Mouse (Mus musculus): ENCODE measurements around the gene Dnmt1. TPM values are rescaled to one million over a fixed set of nuclear protein-coding genes. Genes with fewer than 3 reads are reported as not detected.
A peak's percentile ranks its signal among the peaks of the same experiment; 100 is the strongest.
"Not testable (repeated sequence)": the region's sequence is repeated elsewhere in the genome, so short reads cannot be mapped to it uniquely, and the experiment has no call there.

The Dnmt1 gene
- 104 and 150 TPM in 2 replicates for polyA plus RNA-seq (2016; fragmentation: Nextera tagmentation; extraction: Ambion mirVana)

- 87% methylated on average over 2 of the region's 2 CpGs for whole genome bisulfite sequencing
- Histone ChIP-seq H3K4me3 (no peak within 1 kb of the TSS), H3K9me3 (no peaks in the 10 kb centered on the region), H3K36me3 (no peaks in the 10 kb centered on the region), H3K27ac (no peak within 1 kb of the TSS), H3K4me1 (replicated peaks) (no peaks in the 10 kb centered on the region), H3K27me3 (ENCODE audit: insufficient read depth, poor library complexity, severe bottlenecking) (no peaks in the 10 kb centered on the region)
- DNase-seq (ENCODE audit: low spot score): no peak
These were observed at the start of gene Dnmt1 for GRCm38 (mm10) chr9:20959430-20959938. Dnmt1 (minus strand) TSS chr9:20959888.

GRCm38 (mm10) chr9:21008007-21008406 lies 48.3 kb upstream of the Dnmt1 start:
- Histone ChIP-seq H3K4me3 (no peak overlapping the region), H3K27ac (no peak overlapping the region), H3K4me1 (replicated peaks) (peaks cover 7% of the 10 kb centered on the region), H3K27me3 (ENCODE audit: insufficient read depth, poor library complexity, severe bottlenecking) (peaks cover 12% of the 10 kb centered on the region), H3K9me3 (no peaks in the 10 kb centered on the region), H3K36me3 (peaks cover 47% of the 10 kb centered on the region)
- no peak for DNase-seq (ENCODE audit: low spot score)
- 86% methylated on average over 7 of the region's 7 CpGs for WGBS

- Histone ChIP-seq H3K9me3 (no peaks in the 10 kb centered on the region), H3K27me3 (ENCODE audit: insufficient read depth, poor library complexity, severe bottlenecking) (peaks cover 8% of the 10 kb centered on the region), H3K36me3 (peaks cover 47% of the 10 kb centered on the region), H3K4me3 (no peak overlapping the region), H3K4me1 (replicated peaks) (peaks cover 7% of the 10 kb centered on the region), H3K27ac (no peak overlapping the region)
- DNase-seq (ENCODE audit: low spot score): no peak
- WGBS: 93% methylated on average over 10 of the region's 10 CpGs
These were observed 47.7 kb upstream of the Dnmt1 start for GRCm38 (mm10) chr9:21007313-21007952.

- Histone ChIP-seq H3K27ac (peak within 1 kb of the TSS; percentile 85), H3K27me3 (ENCODE audit: insufficient read depth, poor library complexity, severe bottlenecking) (no peaks in the 10 kb centered on the region), H3K4me3 (peak within 1 kb of the TSS; percentile 68), H3K9me3 (no peaks in the 10 kb centered on the region), H3K36me3 (peaks cover 33% of the 10 kb centered on the region), H3K4me1 (replicated peaks) (peaks cover 11% of the 10 kb centered on the region)
- WGBS: under 1% methylated on average over 72 of the region's 72 CpGs
- peak; percentile 93 for DNase-seq (ENCODE audit: low spot score)
These were observed 43.2 kb upstream of the Dnmt1 start, which contains the start of gene Mrpl4 for GRCm38 (mm10) chr9:21002627-21003551. Mrpl4 (plus strand) TSS chr9:21002738.

GRCm38 (mm10) chr9:21002270-21002626 lies 42.6 kb upstream of the Dnmt1 start:
- 15% methylated on average over 7 of the region's 7 CpGs for WGBS
- no peak for DNase-seq (ENCODE audit: low spot score)
- no peaks in the 10 kb centered on the region for H3K27me3 ChIP-seq (ENCODE audit: insufficient read depth, poor library complexity, severe bottlenecking)
- peaks cover 11% of the 10 kb centered on the region for H3K4me1 ChIP-seq (replicated peaks)
- no peaks in the 10 kb centered on the region for H3K9me3 ChIP-seq
- H3K36me3 ChIP-seq: peaks cover 27% of the 10 kb centered on the region
- peak overlapping the region; percentile 68 for H3K4me3 ChIP-seq
- peak overlapping the region; percentile 85 for H3K27ac ChIP-seq

- 74% methylated on average over 6 of the region's 6 CpGs for WGBS
These were observed 42.0 kb upstream of the Dnmt1 start for GRCm38 (mm10) chr9:21001651-21002200.

GRCm38 (mm10) chr9:21000811-21001210 lies 41.1 kb upstream of the Dnmt1 start:
- Histone ChIP-seq H3K4me3 (no peak overlapping the region), H3K27ac (no peak overlapping the region), H3K36me3 (peaks cover 13% of the 10 kb centered on the region), H3K9me3 (no peaks in the 10 kb centered on the region), H3K27me3 (ENCODE audit: insufficient read depth, poor library complexity, severe bottlenecking) (no peaks in the 10 kb centered on the region), H3K4me1 (replicated peaks) (peaks cover 11% of the 10 kb centered on the region)
- no peak for DNase-seq (ENCODE audit: low spot score)

More at GRCm38 (mm10) chr9:21001651-21002200, 42.0 kb upstream of the Dnmt1 start:
- no peaks in the 10 kb centered on the region for H3K27me3 ChIP-seq (ENCODE audit: insufficient read depth, poor library complexity, severe bottlenecking)
- H3K4me3 ChIP-seq: no peak overlapping the region
- peaks cover 11% of the 10 kb centered on the region for H3K4me1 ChIP-seq (replicated peaks)
- H3K27ac ChIP-seq: no peak overlapping the region
- DNase-seq (ENCODE audit: low spot score): no peak
- H3K36me3 ChIP-seq: peaks cover 21% of the 10 kb centered on the region
- no peaks in the 10 kb centered on the region for H3K9me3 ChIP-seq

GRCm38 (mm10) chr9:20998337-20998736 lies 38.6 kb upstream of the Dnmt1 start:
- not testable (repeated sequence) for H3K4me1 ChIP-seq (replicated peaks); H3K27ac ChIP-seq; DNase-seq (ENCODE audit: low spot score); H3K27me3 ChIP-seq (ENCODE audit: insufficient read depth, poor library complexity, severe bottlenecking); H3K9me3 ChIP-seq; H3K4me3 ChIP-seq; H3K36me3 ChIP-seq
- WGBS: 84% methylated on average over 1 of the region's 1 CpGs

GRCm38 (mm10) chr9:20997065-20997464 lies 37.4 kb upstream of the Dnmt1 start:
- Histone ChIP-seq H3K36me3 (no peaks in the 10 kb centered on the region), H3K4me1 (replicated peaks) (no peaks in the 10 kb centered on the region), H3K27ac (no peak overlapping the region), H3K9me3 (no peaks in the 10 kb centered on the region), H3K4me3 (no peak overlapping the region), H3K27me3 (ENCODE audit: insufficient read depth, poor library complexity, severe bottlenecking) (no peaks in the 10 kb centered on the region)
- 89% methylated on average over 8 of the region's 8 CpGs for WGBS
- no peak for DNase-seq (ENCODE audit: low spot score)

- Histone ChIP-seq H3K27me3 (ENCODE audit: insufficient read depth, poor library complexity, severe bottlenecking) (no peaks in the 10 kb centered on the region), H3K27ac (no peak overlapping the region), H3K4me3 (no peak overlapping the region), H3K9me3 (no peaks in the 10 kb centered on the region), H3K36me3 (no peaks in the 10 kb centered on the region), H3K4me1 (replicated peaks) (peaks cover 9% of the 10 kb centered on the region)
- WGBS: 75% methylated on average over 3 of the region's 3 CpGs
- no peak for DNase-seq (ENCODE audit: low spot score)
These were observed 35.4 kb upstream of the Dnmt1 start for GRCm38 (mm10) chr9:20995069-20995468.

GRCm38 (mm10) chr9:20993165-20993898 lies 33.6 kb upstream of the Dnmt1 start:
- Histone ChIP-seq H3K9me3 (no peaks in the 10 kb centered on the region), H3K36me3 (no peaks in the 10 kb centered on the region), H3K27me3 (ENCODE audit: insufficient read depth, poor library complexity, severe bottlenecking) (0 out of 2 replicates have a peak, but pooled peaks cover 5% of the 10 kb centered on the region), H3K4me1 (replicated peaks) (peaks cover 9% of the 10 kb centered on the region), H3K27ac (no peak overlapping the region), H3K4me3 (no peak overlapping the region)
- no peak for DNase-seq (ENCODE audit: low spot score)
- WGBS: 58% methylated on average over 5 of the region's 5 CpGs

GRCm38 (mm10) chr9:20991587-20991986 lies 31.9 kb upstream of the Dnmt1 start:
- Histone ChIP-seq H3K9me3 (no peaks in the 10 kb centered on the region), H3K27me3 (ENCODE audit: insufficient read depth, poor library complexity, severe bottlenecking) (0 out of 2 replicates have a peak, but pooled peaks cover 5% of the 10 kb centered on the region), H3K36me3 (no peaks in the 10 kb centered on the region), H3K27ac (no peak overlapping the region), H3K4me3 (no peak overlapping the region), H3K4me1 (replicated peaks) (peaks cover 9% of the 10 kb centered on the region)
- no peak for DNase-seq (ENCODE audit: low spot score)
- WGBS: 90% methylated on average over 4 of the region's 4 CpGs
